Mouse (Mus musculus): Measurements from ENCODE around the gene L3mbtl1. TPM values are rescaled to one million over a fixed set of nuclear protein-coding genes. Genes with fewer than 3 reads are reported as not detected.

The L3mbtl1 gene
- polyA plus RNA-seq, 1 experiment from 2014 or later: not detected

DNA sequence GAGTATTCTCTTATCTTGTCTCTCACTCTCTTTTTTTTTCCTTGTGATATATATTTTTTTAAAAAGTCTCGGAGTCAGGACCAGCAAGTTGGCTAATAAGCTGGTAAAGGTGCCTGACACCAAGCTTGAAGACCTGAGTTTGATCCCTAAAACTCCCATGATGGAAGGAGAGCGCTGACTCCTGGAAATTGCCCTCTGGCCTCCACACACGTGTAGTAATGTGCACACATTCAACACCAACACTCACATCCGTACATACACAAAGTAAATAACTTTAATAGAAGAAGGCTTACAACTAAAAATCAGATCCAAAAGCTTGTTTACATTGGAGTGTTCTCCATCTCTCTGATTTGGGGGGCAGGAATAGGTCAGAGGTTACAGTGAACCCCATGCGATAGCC lies 29.9 kb downstream of the L3mbtl1 start:
- ATAC-seq (ENCODE audit: insufficient number of reproducible peaks, low FRiP score): no peak
- H3K9me3 ChIP-seq (replicated peaks): no peaks in the 10 kb centered on the region
- H3K4me2 ChIP-seq: no peak overlapping the region
- no peaks in the 10 kb centered on the region for H3K36me3 ChIP-seq
- WGBS: 71% methylated on average over 5 of the region's 5 CpGs
- peaks cover 3% of the 10 kb centered on the region; the same call in 1 of the 2 replicates for H3K27me3 ChIP-seq (replicated peaks)
- H3K4me1 ChIP-seq (replicated peaks): peaks cover 16% of the 10 kb centered on the region
- H3K9ac ChIP-seq: no peak overlapping the region
- H3K4me3 ChIP-seq: no peak overlapping the region
- H3K27ac ChIP-seq (ENCODE audit: poor library complexity, severe bottlenecking): no peak overlapping the region

DNA sequence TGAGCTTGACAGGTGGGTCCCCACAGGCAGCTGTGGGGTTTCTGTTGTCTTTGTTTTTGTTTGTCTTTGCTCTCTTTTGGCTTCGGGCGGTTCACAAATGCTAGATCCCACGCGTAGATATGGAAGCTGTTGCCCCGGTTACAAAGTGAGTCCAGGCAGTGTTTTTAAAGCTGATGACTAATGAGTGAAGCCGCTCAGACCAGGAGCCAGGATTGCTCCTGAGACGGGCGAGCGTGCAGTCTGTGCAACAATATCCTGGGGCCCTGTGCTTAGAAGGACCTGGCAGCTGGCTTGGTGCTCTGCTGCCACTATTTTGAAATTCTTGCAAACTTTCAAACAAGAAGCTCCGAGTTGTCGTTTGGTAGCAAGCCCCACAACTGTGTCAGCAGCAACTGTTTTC lies 30.4 kb downstream of the L3mbtl1 start:
- WGBS: 31% methylated on average over 11 of the region's 11 CpGs
- no peak overlapping the region for H3K4me2 ChIP-seq
- ATAC-seq (ENCODE audit: insufficient number of reproducible peaks, low FRiP score): no peak
- no peak overlapping the region for H3K27ac ChIP-seq (ENCODE audit: poor library complexity, severe bottlenecking)
- H3K9me3 ChIP-seq (replicated peaks): no peaks in the 10 kb centered on the region
- H3K4me1 ChIP-seq (replicated peaks): peaks cover 16% of the 10 kb centered on the region
- no peak overlapping the region for H3K4me3 ChIP-seq
- H3K36me3 ChIP-seq: no peaks in the 10 kb centered on the region
- peaks cover 3% of the 10 kb centered on the region; the same call in 1 of the 2 replicates for H3K27me3 ChIP-seq (replicated peaks)
- H3K9ac ChIP-seq: peak overlapping the region; percentile 13; the same call in 1 of the 2 replicates

GRCm38 (mm10) chr2:162975157-162975775 lies 32.0 kb downstream of the L3mbtl1 start:
- Histone ChIP-seq H3K36me3 (no peaks in the 10 kb centered on the region), H3K4me3 (no peak overlapping the region), H3K4me2 (no peak overlapping the region), H3K27ac (ENCODE audit: poor library complexity, severe bottlenecking) (no peak overlapping the region), H3K27me3 (replicated peaks) (no peaks in the 10 kb centered on the region), H3K9me3 (replicated peaks) (no peaks in the 10 kb centered on the region), H3K4me1 (replicated peaks) (peaks cover 16% of the 10 kb centered on the region), H3K9ac (no peak overlapping the region)
- no peak for ATAC-seq (ENCODE audit: insufficient number of reproducible peaks, low FRiP score)
- WGBS: 63% methylated on average over 11 of the region's 11 CpGs

GRCm38 (mm10) chr2:162976001-162976400 lies 32.7 kb downstream of the L3mbtl1 start:
- no peak overlapping the region for H3K4me2 ChIP-seq
- no peak for ATAC-seq (ENCODE audit: insufficient number of reproducible peaks, low FRiP score)
- H3K9ac ChIP-seq: no peak overlapping the region
- H3K9me3 ChIP-seq (replicated peaks): no peaks in the 10 kb centered on the region
- 75% methylated on average over 4 of the region's 4 CpGs for WGBS
- no peaks in the 10 kb centered on the region for H3K36me3 ChIP-seq
- H3K4me3 ChIP-seq: no peak overlapping the region
- no peaks in the 10 kb centered on the region for H3K27me3 ChIP-seq (replicated peaks)
- no peak overlapping the region for H3K27ac ChIP-seq (ENCODE audit: poor library complexity, severe bottlenecking)
- peaks cover 16% of the 10 kb centered on the region for H3K4me1 ChIP-seq (replicated peaks)

DNA sequence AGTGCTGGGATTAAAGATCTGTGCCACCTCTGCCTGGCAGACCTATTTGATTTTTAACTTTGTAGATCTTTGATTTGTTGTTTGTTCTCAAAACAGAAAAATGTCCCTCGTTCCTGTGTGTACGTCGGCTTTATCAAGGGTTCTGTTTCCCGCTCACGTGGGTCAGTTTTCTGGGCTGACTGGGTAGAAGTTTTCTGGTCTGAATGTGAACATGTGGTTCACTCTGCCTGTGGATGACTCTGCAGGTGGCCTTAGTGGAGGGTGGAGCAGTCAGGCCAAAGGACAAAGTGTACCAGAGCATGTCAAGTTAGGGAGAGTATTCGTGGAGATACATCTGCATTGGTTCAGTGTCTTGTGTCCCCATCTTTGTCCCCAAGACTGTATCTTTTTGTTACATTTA lies 41.1 kb downstream of the L3mbtl1 start:
- Histone ChIP-seq H3K4me3 (no peak overlapping the region), H3K9me3 (replicated peaks) (no peaks in the 10 kb centered on the region), H3K4me2 (no peak overlapping the region), H3K27me3 (replicated peaks) (no peaks in the 10 kb centered on the region; the same call in 1 of the 2 replicates), H3K27ac (ENCODE audit: poor library complexity, severe bottlenecking) (no peak overlapping the region), H3K36me3 (no peaks in the 10 kb centered on the region), H3K9ac (no peak overlapping the region), H3K4me1 (replicated peaks) (no peaks in the 10 kb centered on the region)
- 72% methylated on average over 6 of the region's 6 CpGs for WGBS
- no peak for ATAC-seq (ENCODE audit: insufficient number of reproducible peaks, low FRiP score)

DNA sequence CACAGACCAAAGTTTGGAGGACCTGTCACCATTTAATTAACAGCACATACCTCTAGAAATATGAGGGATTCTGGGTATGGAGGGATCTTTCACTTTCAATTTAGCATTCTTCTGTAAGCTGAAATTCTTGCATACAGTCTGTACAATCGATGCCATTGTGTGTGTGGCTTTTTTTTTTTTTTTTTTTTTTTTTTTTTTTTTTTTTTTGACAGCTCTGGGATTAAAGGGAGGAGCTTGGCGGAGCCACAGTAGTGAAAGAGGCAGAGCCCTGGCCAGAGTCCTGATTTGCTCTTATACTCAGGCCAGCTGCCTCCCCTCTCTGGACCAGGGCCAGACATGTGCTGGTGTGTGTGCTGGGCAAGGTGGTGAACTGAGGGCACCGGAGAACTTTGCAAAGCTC lies 42.7 kb downstream of the L3mbtl1 start:
- no peak for ATAC-seq (ENCODE audit: insufficient number of reproducible peaks, low FRiP score)
- Histone ChIP-seq H3K9me3 (replicated peaks) (no peaks in the 10 kb centered on the region), H3K27me3 (replicated peaks) (no peaks in the 10 kb centered on the region; the same call in 1 of the 2 replicates), H3K4me3 (no peak overlapping the region), H3K9ac (no peak overlapping the region), H3K4me2 (no peak overlapping the region), H3K4me1 (replicated peaks) (no peaks in the 10 kb centered on the region), H3K27ac (ENCODE audit: poor library complexity, severe bottlenecking) (no peak overlapping the region), H3K36me3 (no peaks in the 10 kb centered on the region)
- WGBS: 51% methylated on average over 3 of the region's 3 CpGs

DNA sequence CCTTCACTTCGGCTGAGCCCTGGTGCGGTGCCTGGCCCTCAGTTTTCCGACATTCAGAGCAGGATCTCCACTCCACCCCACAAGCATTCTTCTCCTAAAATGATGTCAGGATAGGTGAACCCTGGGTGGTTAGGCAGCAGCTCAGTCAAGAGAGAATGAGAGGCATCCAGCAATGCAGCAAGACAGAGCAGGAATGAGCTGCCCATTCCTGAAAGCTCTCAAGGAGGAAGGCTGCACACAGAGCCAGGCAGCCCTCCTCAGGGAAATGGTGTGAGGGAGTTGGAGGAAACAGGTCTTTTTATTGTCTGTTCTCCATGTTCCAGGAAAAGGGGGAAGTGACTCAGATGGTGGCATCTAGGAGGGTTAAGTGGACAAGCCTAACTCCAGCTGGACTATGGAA lies 43.5 kb downstream of the L3mbtl1 start:
- no peaks in the 10 kb centered on the region for H3K9me3 ChIP-seq (replicated peaks)
- H3K27me3 ChIP-seq (replicated peaks): no peaks in the 10 kb centered on the region; the same call in 1 of the 2 replicates
- no peak for ATAC-seq (ENCODE audit: insufficient number of reproducible peaks, low FRiP score)
- H3K36me3 ChIP-seq: no peaks in the 10 kb centered on the region
- no peak overlapping the region for H3K4me3 ChIP-seq
- no peak overlapping the region for H3K9ac ChIP-seq
- H3K4me1 ChIP-seq (replicated peaks): no peaks in the 10 kb centered on the region
- H3K4me2 ChIP-seq: no peak overlapping the region
- H3K27ac ChIP-seq (ENCODE audit: poor library complexity, severe bottlenecking): no peak overlapping the region
- 67% methylated on average over 3 of the region's 3 CpGs for WGBS

DNA sequence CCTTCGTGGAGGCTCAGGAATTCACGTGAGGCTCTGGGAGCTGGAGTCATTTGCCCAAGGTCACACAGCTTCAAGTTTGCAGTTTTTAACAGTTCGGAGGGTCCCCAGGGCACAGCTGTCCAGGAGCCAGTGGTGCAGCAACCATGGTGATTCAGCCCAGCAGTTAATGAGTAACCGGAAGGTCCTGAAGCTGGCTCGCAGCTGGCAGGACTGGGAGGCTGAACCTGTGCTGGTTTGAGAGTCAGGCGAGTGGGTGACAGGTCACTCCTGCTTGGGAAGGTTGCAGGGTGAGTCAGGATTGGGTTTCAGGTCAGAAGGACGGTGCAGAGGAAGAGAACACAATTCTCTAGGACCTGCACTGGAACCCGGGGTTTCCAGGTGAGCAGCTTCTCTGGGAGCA lies 43.9 kb downstream of the L3mbtl1 start, which contains the start of gene Sgk2:
Gene Sgk2, plus strand, starts transcription at position 113 of the 400 bp plus-strand sequence.
- Histone ChIP-seq H3K4me2 (no peak within 1 kb of the TSS), H3K9ac (no peak within 1 kb of the TSS), H3K27me3 (replicated peaks) (peaks cover under 1% of the 10 kb centered on the region; the same call in 1 of the 2 replicates), H3K9me3 (replicated peaks) (no peaks in the 10 kb centered on the region), H3K36me3 (no peaks in the 10 kb centered on the region), H3K4me3 (no peak within 1 kb of the TSS), H3K4me1 (replicated peaks) (no peaks in the 10 kb centered on the region), H3K27ac (ENCODE audit: poor library complexity, severe bottlenecking) (no peak within 1 kb of the TSS)
- 61% methylated on average over 8 of the region's 8 CpGs for WGBS
- no peak for ATAC-seq (ENCODE audit: insufficient number of reproducible peaks, low FRiP score)

- no peaks in the 10 kb centered on the region for H3K9me3 ChIP-seq (replicated peaks)
- H3K27ac ChIP-seq (ENCODE audit: poor library complexity, severe bottlenecking): no peak overlapping the region
- no peak for ATAC-seq (ENCODE audit: insufficient number of reproducible peaks, low FRiP score)
- peaks cover 7% of the 10 kb centered on the region; the same call in 1 of the 2 replicates for H3K27me3 ChIP-seq (replicated peaks)
- no peak overlapping the region for H3K4me2 ChIP-seq
- 74% methylated on average over 4 of the region's 4 CpGs for WGBS
- no peaks in the 10 kb centered on the region for H3K36me3 ChIP-seq
- H3K4me3 ChIP-seq: no peak overlapping the region
- H3K4me1 ChIP-seq (replicated peaks): no peaks in the 10 kb centered on the region
- H3K9ac ChIP-seq: no peak overlapping the region
Observed at GRCm38 (mm10) chr2:162988235-162988634, 45.0 kb downstream of the L3mbtl1 start.

- Histone ChIP-seq H3K4me3 (no peak overlapping the region), H3K4me2 (no peak overlapping the region), H3K27ac (ENCODE audit: poor library complexity, severe bottlenecking) (no peak overlapping the region), H3K9ac (no peak overlapping the region), H3K27me3 (replicated peaks) (peaks cover 19% of the 10 kb centered on the region; the same call in 1 of the 2 replicates), H3K4me1 (replicated peaks) (no peaks in the 10 kb centered on the region), H3K9me3 (replicated peaks) (no peaks in the 10 kb centered on the region), H3K36me3 (no peaks in the 10 kb centered on the region)
- 26% methylated on average over 6 of the region's 6 CpGs for WGBS
- ATAC-seq (ENCODE audit: insufficient number of reproducible peaks, low FRiP score): no peak
Observed at GRCm38 (mm10) chr2:162991394-162992083, 48.3 kb downstream of the L3mbtl1 start.

GRCm38 (mm10) chr2:162992084-162992437 lies 48.8 kb downstream of the L3mbtl1 start:
- peaks cover 19% of the 10 kb centered on the region; the same call in 1 of the 2 replicates for H3K27me3 ChIP-seq (replicated peaks)
- no peak overlapping the region for H3K27ac ChIP-seq (ENCODE audit: poor library complexity, severe bottlenecking)
- no peak for ATAC-seq (ENCODE audit: insufficient number of reproducible peaks, low FRiP score)
- H3K4me2 ChIP-seq: no peak overlapping the region
- no peaks in the 10 kb centered on the region for H3K9me3 ChIP-seq (replicated peaks)
- H3K9ac ChIP-seq: no peak overlapping the region
- H3K4me3 ChIP-seq: no peak overlapping the region
- no peaks in the 10 kb centered on the region for H3K36me3 ChIP-seq
- no peaks in the 10 kb centered on the region for H3K4me1 ChIP-seq (replicated peaks)

All from heart, embryonic 12.5 days (tissue).